Mouse (Mus musculus): Measurements from ENCODE around the gene Mgea5.

DNA sequence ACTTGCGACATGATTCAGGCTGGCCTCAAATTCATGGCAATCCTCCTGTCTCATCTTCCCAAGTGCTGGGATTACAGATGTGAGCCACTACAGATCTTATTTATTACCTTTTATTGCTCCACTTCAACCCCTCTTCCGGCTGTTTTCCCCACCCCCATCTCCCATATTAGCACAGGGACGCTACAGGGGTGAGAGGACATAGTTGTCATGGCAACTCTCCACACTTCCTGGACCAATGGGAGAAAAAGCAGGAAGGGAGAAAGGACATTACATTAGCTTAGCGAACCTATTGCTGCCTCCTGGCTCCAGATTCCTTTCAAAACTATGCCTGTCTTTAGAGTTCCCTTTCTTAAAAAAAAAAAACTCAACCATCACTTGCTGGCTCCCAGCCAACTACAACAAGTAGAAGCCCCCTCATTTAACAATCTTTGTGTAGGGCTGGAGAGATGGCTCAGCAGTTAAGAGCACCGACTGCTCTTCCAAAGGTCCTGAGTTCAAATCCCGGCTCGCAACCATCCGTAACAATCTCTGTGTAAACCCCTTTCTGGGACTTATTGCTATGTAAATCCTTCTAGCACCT lies 29.1 kb upstream of the Mgea5 start:
- TF ChIP-seq CTCF (IDR thresholded peaks at IDR 0.05; ENCODE audit: control insufficient read depth, insufficient read depth, insufficient read length) (no peak), MYOG (IDR thresholded peaks at IDR 0.05; ENCODE audit: control insufficient read depth, extremely low read depth, insufficient read length) (no peak), USF1 (IDR thresholded peaks at IDR 0.05; ENCODE audit: low read depth) (no peak), FOSL1 (IDR thresholded peaks at IDR 0.05; ENCODE audit: insufficient read depth, low read length, poor library complexity, severe bottlenecking) (no peak)

Data from C2C12 (cell line).